8 mouse cellular contexts compared by ENCODE assay signal in genomic region chr15:36960010-36960875, GRCm38 (mm10). TPM values are rescaled to one million over a fixed set of nuclear protein-coding genes. Genes with fewer than 3 reads are reported as not detected.
DNase-seq lines count a peak whose midpoint lies in the region; TF ChIP-seq lines count a peak whose summit lies in the region.

No protein-coding gene starts in this region.

- H3K27me3 ChIP-seq in myocyte (ENCODE audit: control insufficient read depth, insufficient read depth, insufficient read length) = no peaks in the 10 kb centered on the region

- no peak overlapping the region for H3K4me3 ChIP-seq in myocyte

- H3K79me2 ChIP-seq in myocyte (ENCODE audit: control insufficient read depth, insufficient read depth) = no peaks in the 10 kb centered on the region

- intact Hi-C loops in gastrocnemius, postnatal 14 days (cut with DNase I; ENCODE audit: low total_unique reads) = no loop called here
- intact Hi-C loops in left cerebral cortex, postnatal 14 days (cut with DNase I) = loop anchor here (10.0 kb wide), 1 partner anchor 85 kb away; no protein-coding TSS in a partner anchor

- TF ChIP-seq POLR2A in myocyte (IDR thresholded peaks at IDR 0.05; ENCODE audit: insufficient read length, low read depth) = no peak

- no peaks in the 10 kb centered on the region for H3K36me3 ChIP-seq in myocyte (ENCODE audit: control insufficient read depth, insufficient read depth)

- H3ac ChIP-seq in myocyte (ENCODE audit: control insufficient read depth, insufficient read length) = no peak overlapping the region

- H3K4me2 ChIP-seq in myocyte (ENCODE audit: low read depth) = peak overlapping the region; percentile 79

- peak; percentile 67 to 80 for DNase-seq in urinary bladder, adult 18-20 months (ENCODE audit: low spot score in 2 of 2)
- DNase-seq in urinary bladder, postnatal 10 days (ENCODE audit: low spot score) = no peak
- DNase-seq in cerebellum, postnatal 25 days = peak; percentile 84 to 90
- peak; percentile 56 for DNase-seq in gastrocnemius, postnatal 14 days
- DNase-seq in kidney, adult 11 months = peak; percentile 49
- peak; percentile 87 to 94 for DNase-seq in left cerebral cortex, postnatal 14 days (ENCODE audit: low spot score in 2 of 2)
- no peak for DNase-seq in testis, postnatal 14 days (ENCODE audit: low spot score)

TF ChIP-seq in myocyte, 11 proteins besides CTCF, POLR2A, EP300 and RAD21:
- no peak for TF ChIP-seq POLR2AphosphoS2 (IDR thresholded peaks at IDR 0.05; ENCODE audit: insufficient read length, low read depth)
- peak in 1 of 3 experiments; percentile 39 for TF ChIP-seq MYOD1 (IDR thresholded peaks at IDR 0.05; ENCODE audit: control insufficient read depth in 1 of 3, insufficient read length in 2 of 3, low read depth in 2 of 3)
- peak; percentile 47; the same call in 1 of the 2 replicates for TF ChIP-seq CEBPB (IDR thresholded peaks at IDR 0.05; ENCODE audit: insufficient read depth, poor library complexity, severe bottlenecking)
- TF ChIP-seq USF1 (IDR thresholded peaks at IDR 0.05; ENCODE audit: low read depth) = no peak

RNA-seq across cellular contexts. Expression of gene Zfp706, which starts 47.3 kb away (rescaled TPM):
- total RNA-seq in gastrocnemius, postnatal 14 days (2021) = 100 to 1,000 TPM; 134 to 157 TPM
- total RNA-seq in left cerebral cortex, postnatal 14 days (2021) = 100 to 1,000 TPM; 210 to 244 TPM
- polyA plus RNA-seq in myocyte (2012; fragmentation: generic; extraction: Trizol) = 199 TPM

Comparison
In these comparisons a context has a peak if more than half of its experiments do, and no peak if none do; other contexts are left out.
1. DNase-seq: peak in urinary bladder, adult 18-20 months (2 of 2), cerebellum, postnatal 25 days (2 of 2), gastrocnemius, postnatal 14 days (single experiment), kidney, adult 11 months (single experiment) and left cerebral cortex, postnatal 14 days (2 of 2); none in urinary bladder, postnatal 10 days (single experiment) and testis, postnatal 14 days (single experiment).